Mouse (Mus musculus) midbrain, embryonic 16.5 days (tissue): ENCODE data around the gene Mpped2. TPM values are rescaled to one million over a fixed set of nuclear protein-coding genes. Genes with fewer than 3 reads are reported as not detected.

Experiments used
- ATAC-seq: fragments of 200-750 bp; cut with Nextera tagmentation; 2 replicates; pipeline ENCODE4 v1.8.0; 2017; ENCODE audit warnings: moderate TSS enrichment
- H3K27ac ChIP-seq: fragments of 300-500 bp; sonication (generic); 2 replicates; pipeline ENCODE4 v1.5.1; 2014; ENCODE audit warnings: mild to moderate bottlenecking, low read length, mixed read lengths
- H3K27me3 ChIP-seq: fragments of 300-500 bp; sonication (generic); 2 replicates; pipeline ENCODE4 v1.6.1; 2014; ENCODE audit warnings: low read depth, low read length, mixed read lengths; ENCODE audit not compliant: control insufficient read depth, insufficient read depth
- H3K36me3 ChIP-seq: fragments of 300-500 bp; sonication (generic); 2 replicates; pipeline ENCODE4 v1.6.1; 2014; ENCODE audit warnings: mild to moderate bottlenecking, low read length, moderate library complexity, mixed read lengths; ENCODE audit not compliant: control insufficient read depth, insufficient read depth
- H3K4me1 ChIP-seq: fragments of 300-500 bp; sonication (generic); 2 replicates; pipeline ENCODE4 v1.6.1; 2014; ENCODE audit warnings: mild to moderate bottlenecking, low read length, mixed read lengths; ENCODE audit not compliant: control insufficient read depth, insufficient read depth
- H3K4me2 ChIP-seq: fragments of 300-500 bp; sonication (generic); 2 replicates; pipeline ENCODE4 v1.6.1; 2014; ENCODE audit warnings: mild to moderate bottlenecking, low read length, mixed read lengths
- H3K4me3 ChIP-seq: fragments of 300-500 bp; sonication (generic); 2 replicates; pipeline ENCODE4 v1.5.1; 2014; ENCODE audit warnings: low read depth, mild to moderate bottlenecking, low read length, moderate library complexity, mixed read lengths
- H3K9ac ChIP-seq: fragments of 300-500 bp; sonication (generic); 2 replicates; pipeline ENCODE4 v1.6.1; 2014; ENCODE audit warnings: low read depth, low read length, mixed read lengths
- H3K9me3 ChIP-seq: fragments of 300-500 bp; sonication (generic); replicated peaks from 2 replicates; pipeline ENCODE4 v1.6.1; 2014; ENCODE audit warnings: mild to moderate bottlenecking, low read length, mixed read lengths; ENCODE audit not compliant: control insufficient read depth, poor library complexity, severe bottlenecking
- WGBS: fragments of 180-500 bp; shearing (Covaris S2); extraction: QIAGEN DNeasy Blood & Tissue Kit; methylation state at CpG from one replicate; pipeline ENCODE4 v1.1.7; 2014; 5-methylcytosine and 5-hydroxymethylcytosine counted together
- polyA plus RNA-seq: library from polyadenylated mRNA; unstranded; fragments of >200 nt; fragmentation: Nextera tagmentation; extraction: Ambion mirVana; gene quantifications from 2 replicates; pipeline ENCODE4 v1.2.1, GENCODE M21; 2015

Mpped2 gene
- polyA plus RNA-seq, 1 experiment from 2014 or later: 110 TPM

- WGBS: 74% methylated on average over 2 of the region's 2 CpGs
- no peak overlapping the region for H3K9ac ChIP-seq
- H3K9me3 ChIP-seq: no peaks in the 10 kb centered on the region
- H3K4me3 ChIP-seq: no peak overlapping the region
- H3K27me3 ChIP-seq: no peaks in the 10 kb centered on the region
- no peak overlapping the region for H3K27ac ChIP-seq
- peaks cover 40% of the 10 kb centered on the region for H3K4me1 ChIP-seq
- H3K36me3 ChIP-seq: no peaks in the 10 kb centered on the region
- no peak for ATAC-seq
- no peak overlapping the region for H3K4me2 ChIP-seq
These were observed 132.4 kb downstream of the Mpped2 start for GRCm38 (mm10) chr2:106825461-106825860.

- Histone ChIP-seq H3K27me3 (no peaks in the 10 kb centered on the region), H3K9me3 (no peaks in the 10 kb centered on the region), H3K27ac (no peak overlapping the region), H3K4me2 (no peak overlapping the region), H3K36me3 (no peaks in the 10 kb centered on the region), H3K9ac (no peak overlapping the region), H3K4me3 (no peak overlapping the region), H3K4me1 (peaks cover 40% of the 10 kb centered on the region)
- 69% methylated on average over 1 of the region's 1 CpGs for WGBS
- no peak for ATAC-seq
These were observed 133.0 kb downstream of the Mpped2 start for GRCm38 (mm10) chr2:106826023-106826422.

DNA sequence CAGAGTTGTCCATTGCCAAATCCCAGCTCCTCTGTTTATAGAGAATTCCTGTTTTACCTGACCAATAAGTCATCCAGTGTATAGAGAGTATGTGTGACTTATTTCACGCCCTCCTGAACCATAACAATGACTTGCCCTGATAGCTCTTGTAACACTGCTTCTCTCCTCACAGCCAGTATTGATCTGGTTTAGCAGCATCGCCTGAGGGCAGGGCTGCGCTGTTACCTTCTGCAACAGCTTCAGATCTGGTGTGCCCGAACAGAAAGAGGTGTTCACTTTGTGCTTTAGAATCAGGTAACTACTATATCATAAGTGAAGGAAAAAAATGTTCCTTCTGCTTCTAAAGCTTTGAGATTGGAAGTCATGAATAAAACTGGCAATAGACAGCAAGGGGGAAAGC is 133.7 kb downstream of the Mpped2 start:
- Histone ChIP-seq H3K36me3 (no peaks in the 10 kb centered on the region), H3K9me3 (no peaks in the 10 kb centered on the region), H3K4me2 (no peak overlapping the region), H3K27ac (no peak overlapping the region), H3K9ac (no peak overlapping the region), H3K4me3 (no peak overlapping the region), H3K27me3 (no peaks in the 10 kb centered on the region), H3K4me1 (peaks cover 34% of the 10 kb centered on the region)
- ATAC-seq: no peak
- 80% methylated on average over 4 of the region's 4 CpGs for WGBS

DNA sequence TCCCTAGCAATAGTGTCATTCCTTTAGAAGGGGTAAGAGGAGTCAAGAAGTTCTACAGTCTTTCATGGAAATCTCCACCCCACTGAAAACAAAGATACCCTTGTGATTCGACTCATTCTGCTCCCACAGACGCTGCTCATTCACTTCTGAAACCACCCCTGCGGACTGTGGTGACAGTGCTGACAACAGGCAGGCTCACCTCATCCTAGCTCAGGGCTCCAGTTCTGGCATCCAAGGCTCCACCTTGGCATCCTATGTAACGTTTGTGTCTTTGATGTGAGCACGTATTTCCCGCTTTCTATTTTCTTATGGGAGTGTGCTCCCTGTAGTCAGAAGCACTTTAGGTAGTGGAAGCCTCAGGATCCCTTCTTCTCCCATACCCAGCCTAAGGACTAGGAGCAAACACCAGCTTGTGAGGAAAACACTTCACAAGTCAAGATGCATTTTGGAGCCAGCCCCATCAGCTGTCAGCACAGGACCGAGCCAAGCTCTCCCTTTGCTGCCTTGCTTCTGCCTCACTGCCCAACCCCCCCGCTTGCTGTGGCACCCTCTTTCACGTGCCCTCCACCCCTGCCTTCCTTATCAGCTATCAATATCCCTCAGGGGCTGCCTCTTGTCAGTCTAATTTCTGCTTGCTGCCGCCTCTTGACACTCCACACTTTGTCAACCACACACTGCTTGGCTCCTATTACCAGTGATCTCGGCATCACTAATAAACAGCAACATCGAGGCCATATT is 135.7 kb downstream of the Mpped2 start:
- Histone ChIP-seq H3K9me3 (no peaks in the 10 kb centered on the region), H3K27ac (no peak overlapping the region), H3K4me1 (peaks cover 21% of the 10 kb centered on the region), H3K9ac (peak overlapping the region; percentile 32; the same call in 1 of the 2 replicates), H3K4me2 (no peak overlapping the region), H3K36me3 (no peaks in the 10 kb centered on the region), H3K27me3 (no peaks in the 10 kb centered on the region), H3K4me3 (no peak overlapping the region)
- WGBS: 49% methylated on average over 12 of the region's 12 CpGs
- no peak for ATAC-seq

- ATAC-seq: peak; percentile 30; the same call in 1 of the 2 replicates
- H3K36me3 ChIP-seq: no peaks in the 10 kb centered on the region
- H3K27me3 ChIP-seq: no peaks in the 10 kb centered on the region
- H3K4me3 ChIP-seq: no peak overlapping the region
- H3K27ac ChIP-seq: no peak overlapping the region
- peak overlapping the region; percentile 32; the same call in 1 of the 2 replicates for H3K9ac ChIP-seq
- peaks cover 21% of the 10 kb centered on the region for H3K4me1 ChIP-seq
- H3K4me2 ChIP-seq: no peak overlapping the region
- 69% methylated on average over 4 of the region's 4 CpGs for WGBS
- no peaks in the 10 kb centered on the region for H3K9me3 ChIP-seq
These were observed 136.4 kb downstream of the Mpped2 start for GRCm38 (mm10) chr2:106829420-106829819.

DNA sequence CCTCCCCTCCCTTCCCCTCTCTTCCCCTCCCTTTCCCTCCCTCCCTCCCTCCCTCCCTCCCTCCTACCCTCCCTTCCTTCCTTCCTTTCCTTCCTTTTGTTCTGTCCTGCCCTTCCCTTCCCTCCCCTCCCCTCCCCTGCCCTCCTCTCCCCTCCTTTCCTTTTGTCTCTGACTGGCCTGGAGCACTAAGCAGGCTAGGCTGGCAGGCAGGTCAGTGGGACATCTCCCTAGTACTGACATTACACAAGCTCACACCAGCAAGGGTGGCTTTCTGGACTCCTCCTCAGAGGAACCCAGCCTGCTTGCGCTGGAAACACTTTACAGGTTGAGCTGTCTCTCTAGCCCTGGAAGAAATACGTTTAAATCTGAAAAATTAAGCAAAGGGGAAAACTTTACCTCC is 139.5 kb downstream of the Mpped2 start:
- H3K9me3 ChIP-seq: no peaks in the 10 kb centered on the region
- H3K4me2 ChIP-seq: no peak overlapping the region
- 45% methylated on average over 2 of the region's 2 CpGs for WGBS
- H3K4me1 ChIP-seq: peaks cover 21% of the 10 kb centered on the region
- H3K36me3 ChIP-seq: no peaks in the 10 kb centered on the region
- H3K4me3 ChIP-seq: no peak overlapping the region
- H3K27me3 ChIP-seq: no peaks in the 10 kb centered on the region
- ATAC-seq: no peak
- H3K27ac ChIP-seq: no peak overlapping the region
- H3K9ac ChIP-seq: no peak overlapping the region

DNA sequence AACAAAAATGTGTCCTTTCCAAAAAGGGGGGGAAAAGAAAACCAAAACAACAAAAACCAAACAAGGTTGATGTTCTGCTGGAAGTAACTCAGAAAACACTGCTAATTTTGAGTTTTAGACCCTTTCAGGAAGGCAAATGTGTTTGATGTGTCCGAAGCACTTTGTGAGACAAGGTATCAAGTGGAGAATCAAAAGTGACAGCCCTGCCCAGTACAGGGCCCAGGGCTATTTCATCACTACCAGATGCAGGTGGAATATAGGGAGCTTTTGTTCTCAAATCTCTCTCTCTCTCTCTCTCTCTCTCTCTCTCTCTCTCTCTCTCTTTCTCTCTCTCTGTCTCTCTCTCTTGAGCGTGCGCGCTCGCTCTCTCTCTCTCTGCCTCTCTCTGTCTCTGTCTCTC is 140.1 kb downstream of the Mpped2 start:
- Histone ChIP-seq H3K27ac (no peak overlapping the region), H3K4me1 (peaks cover 21% of the 10 kb centered on the region), H3K9me3 (no peaks in the 10 kb centered on the region), H3K9ac (no peak overlapping the region), H3K27me3 (no peaks in the 10 kb centered on the region), H3K4me3 (no peak overlapping the region), H3K4me2 (no peak overlapping the region), H3K36me3 (no peaks in the 10 kb centered on the region)
- ATAC-seq: no peak
- WGBS: 86% methylated on average over 5 of the region's 5 CpGs

GRCm38 (mm10) chr2:106835321-106835720 is 142.3 kb downstream of the Mpped2 start:
- WGBS: 28% methylated on average over 8 of the region's 8 CpGs
- Histone ChIP-seq H3K9me3 (no peaks in the 10 kb centered on the region), H3K27me3 (no peaks in the 10 kb centered on the region), H3K36me3 (no peaks in the 10 kb centered on the region), H3K4me1 (no peaks in the 10 kb centered on the region; the same call in 1 of the 2 replicates), H3K9ac (no peak overlapping the region), H3K4me2 (no peak overlapping the region), H3K27ac (no peak overlapping the region), H3K4me3 (no peak overlapping the region)
- no peak for ATAC-seq

- no peaks in the 10 kb centered on the region for H3K4me1 ChIP-seq
- WGBS: 90% methylated on average over 4 of the region's 4 CpGs
- no peak overlapping the region for H3K27ac ChIP-seq
- H3K9ac ChIP-seq: no peak overlapping the region
- no peaks in the 10 kb centered on the region for H3K9me3 ChIP-seq
- H3K4me3 ChIP-seq: no peak overlapping the region
- H3K27me3 ChIP-seq: no peaks in the 10 kb centered on the region
- no peaks in the 10 kb centered on the region for H3K36me3 ChIP-seq
- no peak for ATAC-seq
- no peak overlapping the region for H3K4me2 ChIP-seq
These were observed 144.2 kb downstream of the Mpped2 start for GRCm38 (mm10) chr2:106837241-106837640.
